Comparison of ENCODE assay signal across 11 mouse cellular contexts in genomic region chr1:43555222-43555974, GRCm38 (mm10).
A peak's percentile ranks its signal among the peaks of the same experiment; 100 is the strongest.
DNase-seq lines count a peak whose midpoint lies in the region; ATAC-seq lines count a peak whose summit lies in the region.
"Had no signal": no experiment of that assay in that cellular context is flagged by ENCODE, and none has a peak within 500 bp of the region (broad histone marks: within the 10 kb centered on the region; RNA-seq: fewer than 3 reads in every experiment).

No protein-coding gene starts in this region.

- no peak overlapping the region for H3K4me2 ChIP-seq in limb, embryonic 11.5 days (ENCODE audit: low read depth, severe bottlenecking)
- peak overlapping the region; percentile 14; the same call in 1 of the 2 replicates for H3K4me2 ChIP-seq in liver, embryonic 11.5 days

- H3K9me3 ChIP-seq in limb, embryonic 11.5 days (ENCODE audit: control insufficient read depth, low read length) = no peaks in the 10 kb centered on the region
- no peaks in the 10 kb centered on the region for H3K9me3 ChIP-seq in limb, embryonic 10.5 days (replicated peaks)
- H3K9me3 ChIP-seq in liver, embryonic 11.5 days (ENCODE audit: control insufficient read depth, low read length) = no peaks in the 10 kb centered on the region

- H3K4me3 ChIP-seq in limb, embryonic 11.5 days (ENCODE audit: low read depth, low read length) = no peak overlapping the region
- no peak overlapping the region for H3K4me3 ChIP-seq in limb, embryonic 10.5 days
- no peak overlapping the region for H3K4me3 ChIP-seq in liver, embryonic 11.5 days (ENCODE audit: low read depth, low read length)

- H3K27me3 ChIP-seq in limb, embryonic 11.5 days (ENCODE audit: control insufficient read depth, insufficient read depth, low read length) = no peaks in the 10 kb centered on the region
- no peaks in the 10 kb centered on the region for H3K27me3 ChIP-seq in limb, embryonic 10.5 days (ENCODE audit: low read depth, poor library complexity, severe bottlenecking)
- H3K27me3 ChIP-seq in liver, embryonic 11.5 days (replicated peaks; ENCODE audit: control insufficient read depth, insufficient read depth, low read length) = no peaks in the 10 kb centered on the region

- peaks cover 2% of the 10 kb centered on the region; the same call in 1 of the 2 replicates for H3K36me3 ChIP-seq in limb, embryonic 11.5 days (ENCODE audit: control insufficient read depth, insufficient read depth, low read length)
- H3K36me3 ChIP-seq in limb, embryonic 10.5 days = peaks cover 55% of the 10 kb centered on the region
- peaks cover 6% of the 10 kb centered on the region; the same call in 1 of the 2 replicates for H3K36me3 ChIP-seq in liver, embryonic 11.5 days (ENCODE audit: control insufficient read depth, insufficient read depth, low read length)

- 56% methylated on average over 12 of the region's 12 CpGs for WGBS in limb, embryonic 11.5 days
- WGBS in limb, embryonic 10.5 days = 71% methylated on average over 12 of the region's 12 CpGs
- 68% methylated on average over 12 of the region's 12 CpGs for WGBS in liver, embryonic 11.5 days

- no peak overlapping the region for H3K9ac ChIP-seq in limb, embryonic 11.5 days (ENCODE audit: low read length)
- H3K9ac ChIP-seq in liver, embryonic 11.5 days (ENCODE audit: low read depth, low read length) = peak overlapping the region; percentile 30; the same call in 1 of the 2 replicates

- peak; percentile 21; the same call in 1 of the 2 replicates for ATAC-seq in limb, embryonic 11.5 days (ENCODE audit: insufficient number of reproducible peaks, low FRiP score, low TSS enrichment, low read depth)
- no peak; the same call in 1 of the 2 replicates for ATAC-seq in liver, embryonic 11.5 days (replicated peaks; ENCODE audit: low FRiP score)

- peak overlapping the region; percentile 59; the same call in 1 of the 2 replicates for H3K27ac ChIP-seq in limb, embryonic 11.5 days (replicated peaks; ENCODE audit: low read depth, low read length)
- H3K27ac ChIP-seq in limb, embryonic 10.5 days = no peak overlapping the region
- peak overlapping the region; percentile 47 for H3K27ac ChIP-seq in liver, embryonic 11.5 days (ENCODE audit: low read depth, low read length)

- peak; percentile 14 to 26 for DNase-seq in gastrocnemius, adult 8-10 months (ENCODE audit: low spot score in 2 of 2)
- no peak for DNase-seq in gastrocnemius, postnatal 25 days
- DNase-seq in limb, embryonic 11.5 days (ENCODE audit: low spot score) = peak; percentile 29
- no peak for DNase-seq in limb, embryonic 10.5 days (ENCODE audit: low spot score)
- DNase-seq in embryo, embryonic 11 days = peak; percentile 47
- DNase-seq in liver, embryonic 11.5 days (ENCODE audit: low spot score) = no peak
- no peak for DNase-seq in spleen, postnatal 36 days (ENCODE audit: low spot score in 2 of 2)
- DNase-seq in frontal cortex, adult 2 months (ENCODE audit: extremely low spot score in 1 of 2, low spot score in 1 of 2) = no peak
- DNase-seq: gastrocnemius, postnatal 10 days; kidney, adult 18-20 months; right cerebral cortex, adult 18-20 months had no signal

- peaks cover 15% of the 10 kb centered on the region for H3K4me1 ChIP-seq in limb, embryonic 11.5 days (ENCODE audit: control insufficient read depth, insufficient read depth, low read length)
- H3K4me1 ChIP-seq in limb, embryonic 10.5 days = peaks cover 11% of the 10 kb centered on the region; the same call in 1 of the 2 replicates
- H3K4me1 ChIP-seq in liver, embryonic 11.5 days (replicated peaks; ENCODE audit: control insufficient read depth, insufficient read depth, low read length) = peaks cover 62% of the 10 kb centered on the region

Comparison
In these comparisons a context has a peak if more than half of its experiments do, and no peak if none do; other contexts are left out.
1. DNase-seq: peak in gastrocnemius, adult 8-10 months (2 of 2), limb, embryonic 11.5 days (single experiment) and embryo, embryonic 11 days (single experiment); none in gastrocnemius, postnatal 25 days (single experiment), limb, embryonic 10.5 days (single experiment), liver, embryonic 11.5 days (single experiment), spleen, postnatal 36 days (0 of 2) and frontal cortex, adult 2 months (0 of 2).